Mouse (Mus musculus) neural tube, embryonic 11.5 days (tissue): ENCODE results near the gene Fam32a. TPM values are rescaled to one million over a fixed set of nuclear protein-coding genes. Genes with fewer than 3 reads are reported as not detected.

Source experiments
- ATAC-seq: fragments of 200-750 bp; cut with Nextera tagmentation; 2 replicates; pipeline ENCODE4 v1.8.0; 2017; ENCODE audit warnings: moderate number of reproducible peaks, mild to moderate bottlenecking, moderate TSS enrichment, moderate library complexity; ENCODE audit not compliant: insufficient read depth, low FRiP score, low TSS enrichment
- DNase-seq: peaks from one replicate; pipeline ENCODE4 v3.0.0-alpha.2; 2015; ENCODE audit warnings: low spot score
- H3K27ac ChIP-seq: fragments of 300-500 bp; sonication (generic); 2 replicates; pipeline ENCODE4 v1.5.1; 2014; ENCODE audit warnings: low read depth, mild to moderate bottlenecking, low read length
- H3K27me3 ChIP-seq: fragments of 300-500 bp; sonication (generic); 2 replicates; pipeline ENCODE4 v1.6.1; 2014; ENCODE audit warnings: mild to moderate bottlenecking, low read length, mixed read lengths; ENCODE audit not compliant: control insufficient read depth, insufficient read depth
- H3K36me3 ChIP-seq: fragments of 300-500 bp; sonication (generic); 2 replicates; pipeline ENCODE4 v1.6.1; 2014; ENCODE audit warnings: mild to moderate bottlenecking, low read length, moderate library complexity, mixed read lengths; ENCODE audit not compliant: control insufficient read depth, insufficient read depth
- H3K4me1 ChIP-seq: fragments of 300-500 bp; sonication (generic); 2 replicates; pipeline ENCODE4 v1.6.1; 2014; ENCODE audit warnings: low read length, mixed read lengths; ENCODE audit not compliant: control insufficient read depth, insufficient read depth
- H3K4me2 ChIP-seq: fragments of 300-500 bp; sonication (generic); 2 replicates; pipeline ENCODE4 v1.6.1; 2014; ENCODE audit warnings: low read depth, mild to moderate bottlenecking, moderate library complexity
- H3K4me3 ChIP-seq: fragments of 300-500 bp; sonication (generic); 2 replicates; pipeline ENCODE4 v1.5.1; 2014; ENCODE audit warnings: low read depth, low read length
- H3K9ac ChIP-seq: fragments of 300-500 bp; sonication (generic); 2 replicates; pipeline ENCODE4 v1.6.1; 2014; ENCODE audit warnings: mild to moderate bottlenecking, low read length
- H3K9me3 ChIP-seq: fragments of 300-500 bp; sonication (generic); 2 replicates; pipeline ENCODE4 v1.6.1; 2016; ENCODE audit warnings: low read length; ENCODE audit not compliant: control insufficient read depth
- WGBS: fragments of 180-500 bp; shearing (Covaris S2); extraction: QIAGEN DNeasy Blood & Tissue Kit; methylation state at CpG from one replicate; pipeline ENCODE4 v1.1.7; 2014; 5-methylcytosine and 5-hydroxymethylcytosine counted together
- polyA plus RNA-seq: library from polyadenylated mRNA; unstranded; fragments of >200 nt; fragmentation: Nextera tagmentation; extraction: Ambion mirVana; gene quantifications from 2 replicates; pipeline ENCODE4 v1.2.1, GENCODE M21; 2014

The Fam32a gene
- polyA plus RNA-seq, 1 experiment from 2014 or later = 80.6 TPM

DNA sequence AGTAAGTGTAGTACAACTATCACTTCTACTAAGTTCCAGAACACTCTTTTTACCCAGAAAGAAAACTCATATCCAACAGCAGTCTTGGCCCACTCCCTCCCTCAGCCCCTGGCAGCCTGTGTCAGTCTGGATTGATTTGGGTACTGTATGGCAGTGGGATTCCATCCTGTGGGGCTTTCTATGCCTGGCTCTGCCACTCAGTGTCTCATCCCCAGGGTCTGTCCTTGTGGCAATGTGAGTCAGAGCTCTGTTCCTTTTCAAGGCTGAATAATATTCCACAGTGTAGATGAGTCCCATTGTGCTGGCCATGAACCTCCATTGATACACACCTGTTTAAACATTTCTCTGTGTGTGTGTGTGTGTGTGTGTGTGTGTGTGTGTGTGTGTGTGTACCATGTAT lies 47.1 kb downstream of the Fam32a start:
- DNase-seq = no peak
- Histone ChIP-seq H3K9me3 (no peaks in the 10 kb centered on the region), H3K27ac (no peak overlapping the region), H3K4me1 (no peaks in the 10 kb centered on the region), H3K36me3 (no peaks in the 10 kb centered on the region), H3K27me3 (no peaks in the 10 kb centered on the region), H3K4me3 (no peak overlapping the region), H3K9ac (no peak overlapping the region), H3K4me2 (no peak overlapping the region)
- ATAC-seq = no peak

DNA sequence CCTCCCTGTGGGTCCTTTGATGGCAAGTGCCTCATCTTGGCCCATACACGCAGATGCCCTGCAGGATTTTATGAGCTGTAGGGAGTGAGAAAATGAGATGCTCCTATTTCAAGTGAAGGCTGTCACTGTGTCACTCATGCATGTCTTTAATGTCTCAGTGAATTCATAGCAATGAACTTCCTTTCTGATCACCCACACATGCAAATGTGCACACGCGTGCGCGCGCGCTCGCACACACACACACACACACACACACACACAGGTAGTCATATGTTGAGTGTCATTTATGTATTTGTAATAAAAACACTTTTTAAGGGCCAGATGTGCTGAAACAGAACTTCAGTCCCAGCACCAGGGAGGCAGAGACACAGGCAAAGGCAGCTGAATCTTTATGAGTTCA lies 47.6 kb downstream of the Fam32a start:
- Histone ChIP-seq H3K27me3 (no peaks in the 10 kb centered on the region), H3K9ac (no peak overlapping the region), H3K27ac (no peak overlapping the region), H3K4me3 (no peak overlapping the region), H3K9me3 (no peaks in the 10 kb centered on the region), H3K36me3 (no peaks in the 10 kb centered on the region), H3K4me2 (no peak overlapping the region), H3K4me1 (no peaks in the 10 kb centered on the region)
- WGBS = 96% methylated on average over 8 of the region's 8 CpGs
- ATAC-seq (no peak), DNase-seq (no peak)

DNA sequence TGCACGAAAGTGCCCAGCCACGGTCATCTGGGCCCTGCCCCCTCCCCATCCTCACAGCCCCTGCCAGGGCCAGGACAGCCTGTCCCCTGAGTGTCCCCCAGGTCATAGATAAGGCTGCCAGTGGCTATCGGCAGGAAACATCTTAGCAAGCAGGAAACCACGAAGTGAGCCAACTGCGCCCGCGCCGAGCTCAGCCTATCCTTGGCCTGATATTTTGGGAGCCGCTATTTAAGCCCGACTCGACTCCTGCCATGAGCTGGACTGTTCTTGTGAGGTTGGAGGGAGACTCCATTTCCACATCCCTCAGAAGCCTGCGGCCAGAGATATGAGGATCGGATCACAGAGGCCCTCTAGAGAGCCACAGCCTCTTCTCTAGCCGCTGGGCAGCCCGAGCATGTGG lies 48.8 kb downstream of the Fam32a start:
- Histone ChIP-seq H3K27me3 (no peaks in the 10 kb centered on the region), H3K4me3 (no peak overlapping the region), H3K4me1 (no peaks in the 10 kb centered on the region), H3K9me3 (no peaks in the 10 kb centered on the region), H3K9ac (no peak overlapping the region), H3K36me3 (no peaks in the 10 kb centered on the region), H3K27ac (no peak overlapping the region), H3K4me2 (no peak overlapping the region)
- ATAC-seq = no peak
- 85% methylated on average over 15 of the region's 15 CpGs for WGBS
- DNase-seq = peak; percentile 23

GRCm38 (mm10) chr8:72270606-72271005 lies 51.1 kb downstream of the Fam32a start:
- H3K4me2 ChIP-seq = no peak overlapping the region
- H3K36me3 ChIP-seq = no peaks in the 10 kb centered on the region
- no peak overlapping the region for H3K9ac ChIP-seq
- no peak overlapping the region for H3K27ac ChIP-seq
- H3K4me3 ChIP-seq = no peak overlapping the region
- H3K4me1 ChIP-seq = no peaks in the 10 kb centered on the region
- no peak for ATAC-seq
- H3K9me3 ChIP-seq = no peaks in the 10 kb centered on the region
- no peaks in the 10 kb centered on the region for H3K27me3 ChIP-seq
- 94% methylated on average over 12 of the region's 12 CpGs for WGBS
- no peak for DNase-seq

- H3K9me3 ChIP-seq = no peaks in the 10 kb centered on the region
Measured at GRCm38 (mm10) chr8:72271051-72271660, 51.6 kb downstream of the Fam32a start.

GRCm38 (mm10) chr8:72271691-72272090 lies 52.2 kb downstream of the Fam32a start:
- no peaks in the 10 kb centered on the region for H3K9me3 ChIP-seq
- no peak for DNase-seq
- H3K4me3 ChIP-seq = no peak overlapping the region
- 89% methylated on average over 3 of the region's 3 CpGs for WGBS
- no peaks in the 10 kb centered on the region for H3K27me3 ChIP-seq
- no peak for ATAC-seq
- H3K27ac ChIP-seq = no peak overlapping the region
- H3K36me3 ChIP-seq = no peaks in the 10 kb centered on the region
- H3K4me2 ChIP-seq = no peak overlapping the region
- no peaks in the 10 kb centered on the region for H3K4me1 ChIP-seq
- H3K9ac ChIP-seq = no peak overlapping the region

More at GRCm38 (mm10) chr8:72271051-72271660, 51.6 kb downstream of the Fam32a start:
- no peaks in the 10 kb centered on the region for H3K27me3 ChIP-seq
- no peaks in the 10 kb centered on the region for H3K4me1 ChIP-seq
- no peaks in the 10 kb centered on the region for H3K36me3 ChIP-seq
- H3K27ac ChIP-seq = no peak overlapping the region
- DNase-seq = no peak
- ATAC-seq = no peak
- no peak overlapping the region for H3K9ac ChIP-seq
- WGBS = 83% methylated on average over 11 of the region's 11 CpGs
- no peak overlapping the region for H3K4me3 ChIP-seq
- no peak overlapping the region for H3K4me2 ChIP-seq

GRCm38 (mm10) chr8:72272361-72272760 lies 52.8 kb downstream of the Fam32a start:
- Histone ChIP-seq H3K4me1 (no peaks in the 10 kb centered on the region), H3K9me3 (no peaks in the 10 kb centered on the region), H3K4me3 (no peak overlapping the region), H3K36me3 (no peaks in the 10 kb centered on the region), H3K4me2 (no peak overlapping the region), H3K9ac (no peak overlapping the region), H3K27me3 (no peaks in the 10 kb centered on the region), H3K27ac (no peak overlapping the region)
- WGBS = 29% methylated on average over 3 of the region's 3 CpGs
- ATAC-seq (no peak; the same call in 1 of the 2 replicates), DNase-seq (peak; percentile 64)

DNA sequence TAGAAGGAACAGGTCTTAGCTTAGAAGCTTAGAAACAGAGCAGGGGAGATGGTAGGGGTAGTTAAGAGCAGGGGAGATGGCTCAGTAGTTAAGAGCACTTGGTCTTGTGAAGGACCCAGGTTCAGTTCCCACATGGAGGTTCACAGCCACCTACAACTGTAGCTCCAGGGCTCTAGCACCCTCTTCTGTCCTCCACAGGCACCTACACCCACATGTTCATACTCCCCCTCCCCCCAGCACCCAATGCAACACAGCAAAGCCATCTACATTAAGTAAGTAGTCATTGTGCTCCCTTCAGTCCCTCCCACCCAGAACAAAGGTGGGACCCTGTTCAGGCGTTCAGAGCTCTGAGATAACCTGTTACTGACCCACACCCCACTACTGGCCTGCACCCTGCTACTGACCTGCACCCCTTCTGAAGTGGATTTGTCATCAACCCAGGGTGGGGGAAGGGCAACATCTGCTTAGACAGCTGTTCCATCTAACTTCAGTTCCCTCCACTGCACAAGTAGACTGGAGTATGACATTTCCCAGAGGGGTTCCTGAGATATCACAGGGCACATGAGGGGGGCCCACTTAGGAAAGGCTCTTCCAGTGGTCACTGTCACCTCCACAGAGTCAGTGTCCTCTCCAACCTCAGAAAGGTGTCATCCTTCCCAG lies 53.7 kb downstream of the Fam32a start:
- H3K4me3 ChIP-seq = no peak overlapping the region
- no peaks in the 10 kb centered on the region for H3K27me3 ChIP-seq
- H3K27ac ChIP-seq = no peak overlapping the region
- no peaks in the 10 kb centered on the region for H3K4me1 ChIP-seq
- H3K9me3 ChIP-seq = no peaks in the 10 kb centered on the region
- no peaks in the 10 kb centered on the region for H3K36me3 ChIP-seq
- DNase-seq = no peak
- H3K9ac ChIP-seq = no peak overlapping the region
- no peak overlapping the region for H3K4me2 ChIP-seq
- ATAC-seq = no peak
- WGBS = 83% methylated on average over 1 of the region's 1 CpGs

DNA sequence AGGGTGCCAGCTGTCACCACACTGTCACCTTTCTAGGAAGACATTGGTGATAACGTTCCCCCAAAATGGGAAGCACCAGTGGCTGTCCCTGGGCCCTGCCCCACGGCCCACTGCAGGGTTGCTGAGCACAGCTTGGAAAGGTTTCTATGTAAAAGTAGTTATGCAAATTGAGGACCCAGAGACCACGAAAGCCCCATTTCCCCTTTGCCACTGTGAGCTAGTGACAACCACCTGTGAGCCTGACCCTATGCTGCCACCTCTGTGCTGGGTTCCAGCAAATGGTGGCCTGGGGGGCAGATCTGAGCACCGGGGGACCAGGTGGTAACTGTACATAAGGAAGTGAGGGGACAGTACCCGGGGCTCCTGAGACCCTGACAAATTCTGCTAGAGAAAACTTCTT lies 54.3 kb downstream of the Fam32a start:
- Histone ChIP-seq H3K4me3 (no peak overlapping the region), H3K9me3 (no peaks in the 10 kb centered on the region), H3K4me2 (no peak overlapping the region), H3K4me1 (no peaks in the 10 kb centered on the region), H3K36me3 (no peaks in the 10 kb centered on the region), H3K27ac (no peak overlapping the region), H3K9ac (no peak overlapping the region), H3K27me3 (no peaks in the 10 kb centered on the region)
- DNase-seq (no peak), ATAC-seq (no peak)
- WGBS = 77% methylated on average over 5 of the region's 5 CpGs
